Mouse (Mus musculus) retina, embryonic 14.5 days (tissue): Measurements from ENCODE around the gene Wfdc5.

ENCODE experiments used
- DNase-seq: peaks from one replicate; pipeline ENCODE4 v3.0.0-alpha.2; 2015; ENCODE audit warnings: low spot score

The Wfdc5 gene

DNA sequence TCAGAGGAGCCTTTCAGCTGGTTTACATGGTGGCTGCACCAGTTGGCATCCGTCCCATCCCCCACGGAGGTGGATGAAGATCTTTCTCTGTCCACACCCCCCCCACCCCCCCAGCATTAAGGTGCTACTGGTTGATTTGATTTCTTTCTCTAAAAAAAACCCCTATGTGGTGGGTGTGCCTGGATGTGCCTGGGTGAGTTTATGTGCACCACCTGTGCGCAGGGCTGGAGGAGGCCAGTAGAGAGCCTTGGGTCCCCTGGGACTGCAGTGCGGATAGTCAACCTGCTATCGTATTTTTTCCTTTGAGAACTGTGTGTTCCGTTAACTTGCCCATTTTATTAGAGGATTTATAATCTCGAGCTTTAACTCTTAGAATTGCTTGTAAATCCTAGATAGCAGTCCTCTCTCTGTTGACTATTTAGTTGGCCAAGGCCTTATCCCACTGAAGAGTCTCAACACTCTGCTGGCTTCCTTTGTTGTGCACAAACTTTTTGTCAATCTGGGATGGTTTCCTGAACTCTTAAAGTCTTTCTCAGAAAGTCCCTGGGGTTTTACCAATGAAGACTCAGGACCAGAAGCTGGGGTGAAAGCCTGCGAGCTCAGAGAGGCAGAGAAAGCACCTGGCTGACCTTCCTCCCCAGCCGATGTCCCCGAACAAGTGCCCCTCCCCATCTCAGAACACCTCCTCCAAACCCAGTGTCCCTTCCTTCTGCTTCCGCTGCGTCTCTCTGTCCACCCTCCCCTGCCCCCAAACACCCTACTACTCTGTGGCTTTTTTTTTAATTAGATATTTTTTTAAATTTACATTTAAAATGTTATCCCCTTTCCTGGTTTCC, 53.7 kb downstream of the Wfdc5 start:
- no peak for DNase-seq

DNA sequence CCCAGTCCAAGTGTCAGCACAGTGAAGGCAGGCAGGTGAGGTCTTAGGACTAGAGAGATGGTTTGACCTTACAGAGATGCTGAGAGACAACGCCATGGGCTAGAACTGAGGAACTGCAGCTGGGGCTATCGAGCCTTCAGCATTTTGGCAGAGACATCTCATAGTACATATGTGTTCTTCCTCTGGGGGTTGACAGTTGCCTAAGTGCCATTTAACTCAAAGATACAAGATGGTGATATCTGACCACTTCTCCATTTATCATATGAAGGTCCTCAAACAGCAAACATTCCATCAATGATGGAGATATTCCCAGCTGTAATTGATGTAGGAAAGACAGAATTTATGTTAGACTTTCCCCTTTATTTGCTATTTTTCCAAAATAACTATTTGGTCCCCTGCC, 55.2 kb downstream of the Wfdc5 start:
- no peak for DNase-seq

DNA sequence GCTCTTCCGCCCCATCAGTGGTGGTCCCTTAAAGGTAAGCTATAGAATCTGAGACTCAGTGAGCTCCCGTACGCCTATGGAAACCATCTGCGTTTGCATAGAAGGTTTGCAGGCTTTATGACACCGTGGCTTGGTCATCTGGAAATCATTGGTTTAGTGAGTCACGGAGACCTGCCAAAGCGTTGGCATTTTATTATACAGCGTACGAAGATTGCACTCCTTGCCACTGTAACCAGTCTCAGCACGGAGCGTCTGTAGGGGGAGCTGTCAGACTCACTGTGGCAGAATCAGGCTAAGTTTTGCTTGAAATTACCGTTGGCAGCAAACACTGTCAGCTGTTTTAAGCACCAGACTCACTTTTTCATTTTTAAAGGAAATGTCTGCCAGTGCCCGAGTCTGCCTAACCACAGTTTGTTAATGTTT, 56.0 kb downstream of the Wfdc5 start:
- peak; percentile 16 for DNase-seq
